Mouse (Mus musculus) lung, postnatal 10 days (tissue): ENCODE data around the gene Mocs1.

Experiments
- DNase-seq: peaks from one replicate; pipeline ENCODE4 v3.0.0; 2021

The Mocs1 gene

DNA sequence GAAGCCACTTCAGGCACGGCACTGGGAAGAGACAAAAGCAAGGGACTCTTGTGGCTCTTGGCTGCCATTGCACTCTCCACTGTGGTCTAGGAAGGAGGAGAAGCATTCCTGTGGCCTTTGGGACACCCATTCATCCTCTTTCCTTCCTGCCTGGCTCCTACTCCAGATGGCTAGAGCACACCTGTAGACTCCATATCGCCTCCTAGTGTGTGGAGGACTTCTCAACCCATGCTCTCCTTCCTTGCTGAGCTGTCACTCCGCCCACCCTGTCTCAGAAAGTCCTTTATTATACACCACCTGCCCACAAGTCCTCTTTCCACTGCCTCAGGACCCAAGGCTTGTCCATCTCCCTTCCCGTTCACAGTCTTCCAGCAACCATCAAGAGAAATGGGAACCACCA is 65.1 kb downstream of the Mocs1 start:
- no peak for DNase-seq

GRCm38 (mm10) chr17:49498169-49498568 is 70.0 kb downstream of the Mocs1 start:
- no peak for DNase-seq

- no peak for DNase-seq
These were observed 71.5 kb downstream of the Mocs1 start for GRCm38 (mm10) chr17:49499635-49500034.

GRCm38 (mm10) chr17:49500234-49500633 is 72.1 kb downstream of the Mocs1 start:
- peak; percentile 35 for DNase-seq

DNA sequence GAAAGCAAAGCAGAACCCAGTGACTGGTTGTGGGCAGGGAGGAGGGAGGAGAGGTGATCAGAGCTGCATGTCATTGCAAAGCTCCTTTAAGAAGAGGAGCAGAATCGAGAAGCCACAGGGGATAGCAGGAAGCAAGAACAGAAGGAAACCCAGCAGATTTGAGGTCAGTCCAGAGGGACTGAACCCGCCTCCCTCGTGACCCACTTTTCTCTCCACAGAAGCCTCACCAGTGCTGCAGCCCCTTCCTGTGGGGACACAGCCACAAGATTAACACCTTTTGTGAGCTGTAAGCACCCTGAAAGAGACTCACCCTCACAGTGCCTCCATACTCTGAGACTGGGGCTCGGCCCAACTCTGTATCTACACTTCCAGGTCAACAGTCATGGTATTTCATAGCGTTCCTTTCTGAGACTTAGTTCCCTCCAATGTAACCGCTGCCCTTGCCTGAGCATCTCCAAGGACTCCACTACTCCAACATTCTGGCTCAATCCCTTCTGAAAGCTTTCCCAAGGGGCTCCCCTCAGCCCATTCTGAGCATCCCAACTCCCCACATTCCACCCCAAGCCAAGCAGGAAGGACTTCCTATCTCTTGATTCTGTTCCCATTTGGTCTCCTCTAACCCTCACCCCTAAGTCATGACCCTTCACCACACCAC is 75.2 kb downstream of the Mocs1 start:
- DNase-seq, result no peak
